Mouse (Mus musculus) heart, embryonic 13.5 days (tissue): ENCODE measurements at regions not wholly inside any gene's neighbourhood (a gene's known extent, or its start where the extent isn't known, plus 50 kb on each side); places are given as distances from the start of the nearest gene placed in this dataset.

Source experiments
- ATAC-seq: fragments of 200-750 bp; cut with Nextera tagmentation; 2 replicates; pipeline ENCODE4 v1.8.0; 2017; ENCODE audit warnings: moderate TSS enrichment; ENCODE audit not compliant: insufficient number of reproducible peaks, low FRiP score, low TSS enrichment; ENCODE audit errors: extremely low read depth
- H3K27ac ChIP-seq: fragments of 300-500 bp; sonication (generic); replicated peaks from 2 replicates; pipeline ENCODE4 v1.5.1; 2015; ENCODE audit warnings: moderate library complexity, mild to moderate bottlenecking, inconsistent platforms
- H3K27me3 ChIP-seq: fragments of 300-500 bp; sonication (generic); replicated peaks from 2 replicates; pipeline ENCODE4 v1.6.1; 2015; ENCODE audit warnings: mild to moderate bottlenecking, inconsistent platforms
- H3K36me3 ChIP-seq: fragments of 300-500 bp; sonication (generic); 2 replicates; pipeline ENCODE4 v1.6.1; 2015; ENCODE audit warnings: mild to moderate bottlenecking, inconsistent platforms
- H3K4me1 ChIP-seq: fragments of 300-500 bp; sonication (generic); 2 replicates; pipeline ENCODE4 v1.6.1; 2015; ENCODE audit warnings: inconsistent platforms
- H3K4me2 ChIP-seq: fragments of 300-500 bp; sonication (generic); 2 replicates; pipeline ENCODE4 v1.6.1; 2015; ENCODE audit warnings: inconsistent platforms, mild to moderate bottlenecking, moderate library complexity
- H3K4me3 ChIP-seq: fragments of 300-500 bp; sonication (generic); 2 replicates; pipeline ENCODE4 v1.5.1; 2015; ENCODE audit warnings: moderate library complexity, mild to moderate bottlenecking, inconsistent platforms
- H3K9ac ChIP-seq: fragments of 300-500 bp; sonication (generic); 2 replicates; pipeline ENCODE4 v1.6.1; 2015; ENCODE audit warnings: inconsistent platforms, mild to moderate bottlenecking, moderate library complexity
- H3K9me3 ChIP-seq: fragments of 300-500 bp; sonication (generic); 2 replicates; pipeline ENCODE4 v1.6.1; 2016; ENCODE audit warnings: inconsistent platforms
- WGBS: fragments of 180-500 bp; shearing (Covaris S2); methylation state at CpG from one replicate; pipeline ENCODE4 v1.1.7; 2015; ENCODE audit warnings: mixed read lengths; 5-methylcytosine and 5-hydroxymethylcytosine counted together

DNA sequence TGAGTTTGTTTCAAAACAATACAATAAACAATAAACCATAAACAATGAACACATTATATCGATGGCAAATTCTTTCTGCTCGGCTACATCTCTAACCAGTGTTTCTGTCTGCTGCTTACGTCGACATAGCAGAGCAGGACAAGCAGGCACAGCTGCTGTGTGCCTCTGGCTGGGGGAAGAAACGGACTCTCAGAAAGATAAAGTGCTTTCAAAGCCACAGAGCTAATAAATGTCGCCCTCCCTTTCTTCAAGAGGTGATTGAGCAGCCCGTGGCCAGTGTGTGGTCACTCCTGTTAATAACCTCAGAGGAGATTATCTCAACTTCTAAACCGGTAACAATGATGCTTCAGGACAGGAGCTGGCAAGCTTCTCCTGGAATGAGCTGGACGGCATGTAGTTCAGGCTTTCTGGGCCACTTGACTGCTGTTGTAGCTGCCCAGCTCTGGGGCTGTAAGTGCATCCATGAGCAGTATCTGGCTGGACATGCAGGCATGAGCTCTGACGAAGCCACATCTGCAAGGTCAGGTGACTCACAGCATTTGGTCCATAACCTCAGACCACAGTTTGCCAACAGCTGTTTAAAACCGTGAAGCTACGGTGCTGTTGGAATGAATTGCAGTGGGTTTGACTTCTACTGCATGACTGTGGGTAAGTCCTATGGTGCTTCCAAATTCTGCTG lies 55.6 kb downstream of the Evx1 start:
- no peak for ATAC-seq
- H3K4me2 ChIP-seq: peak overlapping the region; percentile 46

DNA sequence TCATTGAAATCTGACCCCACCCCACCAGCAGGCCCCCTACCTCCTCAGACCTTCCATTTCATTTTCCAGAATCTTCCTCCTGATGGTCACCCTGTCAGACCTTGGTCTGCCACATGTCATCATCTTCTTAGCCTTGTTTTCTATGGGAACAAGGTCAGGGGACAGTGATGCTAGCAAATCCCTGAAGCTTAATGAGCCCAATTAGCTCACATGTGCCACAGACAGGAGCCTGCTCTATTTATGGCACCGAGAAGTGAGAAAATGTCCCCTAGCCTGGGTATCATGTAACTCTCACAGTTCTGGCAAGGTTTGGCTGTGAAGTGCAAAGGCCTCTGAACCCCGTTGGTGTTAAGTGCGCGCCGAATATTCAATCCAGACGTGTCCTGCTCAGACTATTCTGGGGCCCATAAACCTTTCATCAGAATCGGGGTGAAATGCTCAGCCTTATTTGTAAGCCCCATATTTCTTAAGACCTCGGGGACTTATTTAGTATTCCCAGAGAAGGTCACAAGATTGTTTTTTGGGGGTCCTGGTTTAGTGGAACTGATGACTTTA lies 57.6 kb downstream of the Evx1 start:
- no peak overlapping the region for H3K4me2 ChIP-seq
- H3K4me3 ChIP-seq: no peak overlapping the region
- H3K36me3 ChIP-seq: no peaks in the 10 kb centered on the region
- no peaks in the 10 kb centered on the region for H3K9me3 ChIP-seq
- WGBS: 65% methylated on average over 8 of the region's 8 CpGs
- peaks cover 11% of the 10 kb centered on the region; the same call in 1 of the 2 replicates for H3K4me1 ChIP-seq
- no peak overlapping the region for H3K9ac ChIP-seq
- H3K27me3 ChIP-seq: no peaks in the 10 kb centered on the region
- H3K27ac ChIP-seq: no peak overlapping the region
- ATAC-seq: no peak

More for the DNA sequence above, 55.6 kb downstream of the Evx1 start:
- peaks cover 11% of the 10 kb centered on the region; the same call in 1 of the 2 replicates for H3K4me1 ChIP-seq
- H3K27me3 ChIP-seq: no peaks in the 10 kb centered on the region
- no peak overlapping the region for H3K9ac ChIP-seq
- WGBS: 27% methylated on average over 12 of the region's 12 CpGs
- no peaks in the 10 kb centered on the region for H3K9me3 ChIP-seq
- no peak overlapping the region for H3K4me3 ChIP-seq
- H3K27ac ChIP-seq: no peak overlapping the region
- no peaks in the 10 kb centered on the region for H3K36me3 ChIP-seq

- H3K9ac ChIP-seq: no peak overlapping the region
- no peaks in the 10 kb centered on the region for H3K36me3 ChIP-seq
- H3K27me3 ChIP-seq: no peaks in the 10 kb centered on the region
- H3K27ac ChIP-seq: 0 out of 2 replicates have a peak overlapping the region, but pooled peaks have one; percentile 5
- H3K4me2 ChIP-seq: no peak overlapping the region
- H3K4me3 ChIP-seq: no peak overlapping the region
- peaks cover 7% of the 10 kb centered on the region; the same call in 1 of the 2 replicates for H3K9me3 ChIP-seq
- 0 out of 2 replicates have a peak, but pooled peaks cover 3% of the 10 kb centered on the region for H3K4me1 ChIP-seq
- no peak for ATAC-seq
- 67% methylated on average over 3 of the region's 3 CpGs for WGBS
Observed at GRCm38 (mm10) chr6:52379146-52379545, 65.8 kb downstream of the Evx1 start.

DNA sequence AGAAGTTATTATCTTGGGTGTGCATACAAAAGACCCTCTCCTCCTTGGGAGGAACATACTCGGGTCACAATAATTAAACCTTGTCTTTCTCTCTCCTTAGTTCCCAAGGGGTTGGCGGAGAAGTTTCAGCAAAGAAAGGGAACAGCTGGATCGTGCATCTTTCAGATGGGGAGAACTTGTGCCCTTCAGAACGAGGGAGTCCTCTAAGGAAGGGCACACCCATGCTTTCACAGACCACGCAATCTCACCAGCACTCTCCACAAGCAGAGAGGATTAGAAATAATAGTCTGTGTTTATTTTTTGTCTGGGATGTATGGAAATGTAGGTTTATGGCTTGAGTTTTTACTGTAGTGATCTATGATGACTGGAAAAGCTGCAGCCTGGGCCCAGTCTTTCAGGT lies 66.3 kb downstream of the Evx1 start:
- 54% methylated on average over 5 of the region's 5 CpGs for WGBS
- Histone ChIP-seq H3K9me3 (peaks cover 7% of the 10 kb centered on the region; the same call in 1 of the 2 replicates), H3K9ac (no peak overlapping the region), H3K4me1 (0 out of 2 replicates have a peak, but pooled peaks cover 3% of the 10 kb centered on the region), H3K27me3 (no peaks in the 10 kb centered on the region), H3K27ac (no peak overlapping the region), H3K4me2 (no peak overlapping the region), H3K4me3 (no peak overlapping the region), H3K36me3 (no peaks in the 10 kb centered on the region)
- ATAC-seq: no peak

- Histone ChIP-seq H3K4me1 (no peaks in the 10 kb centered on the region), H3K27ac (no peak overlapping the region), H3K9me3 (peaks cover 7% of the 10 kb centered on the region; the same call in 1 of the 2 replicates), H3K4me3 (no peak overlapping the region), H3K9ac (no peak overlapping the region), H3K27me3 (no peaks in the 10 kb centered on the region), H3K4me2 (no peak overlapping the region), H3K36me3 (no peaks in the 10 kb centered on the region)
- 84% methylated on average over 2 of the region's 2 CpGs for WGBS
- no peak for ATAC-seq
Observed at GRCm38 (mm10) chr6:52385044-52385443, 71.7 kb downstream of the Evx1 start.

- H3K9ac ChIP-seq: no peak overlapping the region
- no peak overlapping the region for H3K4me2 ChIP-seq
- no peaks in the 10 kb centered on the region for H3K9me3 ChIP-seq
- no peaks in the 10 kb centered on the region for H3K36me3 ChIP-seq
- H3K27ac ChIP-seq: no peak overlapping the region
- no peak overlapping the region for H3K4me3 ChIP-seq
- ATAC-seq: no peak
- no peaks in the 10 kb centered on the region for H3K27me3 ChIP-seq
- H3K4me1 ChIP-seq: no peaks in the 10 kb centered on the region
- 67% methylated on average over 5 of the region's 5 CpGs for whole genome bisulfite sequencing
Observed at GRCm38 (mm10) chr6:52401404-52401803, 88.1 kb downstream of the Evx1 start.

- Histone ChIP-seq H3K36me3 (no peaks in the 10 kb centered on the region), H3K4me2 (no peak overlapping the region), H3K27me3 (no peaks in the 10 kb centered on the region), H3K9ac (no peak overlapping the region), H3K4me3 (no peak overlapping the region), H3K4me1 (no peaks in the 10 kb centered on the region), H3K9me3 (no peaks in the 10 kb centered on the region), H3K27ac (no peak overlapping the region)
- no peak for ATAC-seq
- WGBS: 79% methylated on average over 4 of the region's 4 CpGs
Observed at GRCm38 (mm10) chr6:52409991-52410390, 96.7 kb downstream of the Evx1 start.

- no peak overlapping the region; the same call in 1 of the 2 replicates for H3K27ac ChIP-seq
- H3K9ac ChIP-seq: no peak overlapping the region
- no peak for ATAC-seq
- H3K27me3 ChIP-seq: no peaks in the 10 kb centered on the region
- H3K4me3 ChIP-seq: no peak overlapping the region
- H3K4me2 ChIP-seq: no peak overlapping the region
- no peaks in the 10 kb centered on the region for H3K4me1 ChIP-seq
- H3K9me3 ChIP-seq: no peaks in the 10 kb centered on the region
- 61% methylated on average over 5 of the region's 5 CpGs for WGBS
- no peaks in the 10 kb centered on the region for H3K36me3 ChIP-seq
Observed at GRCm38 (mm10) chr6:52410711-52411110, 97.4 kb downstream of the Evx1 start.

- no peak overlapping the region for H3K4me3 ChIP-seq
- H3K9me3 ChIP-seq: no peaks in the 10 kb centered on the region
- H3K4me2 ChIP-seq: no peak overlapping the region
- 75% methylated on average over 2 of the region's 2 CpGs for WGBS
- peaks cover 3% of the 10 kb centered on the region for H3K4me1 ChIP-seq
- H3K36me3 ChIP-seq: no peaks in the 10 kb centered on the region
- no peak for ATAC-seq
- H3K9ac ChIP-seq: no peak overlapping the region
- H3K27me3 ChIP-seq: no peaks in the 10 kb centered on the region
- H3K27ac ChIP-seq: no peak overlapping the region; the same call in 1 of the 2 replicates
Observed at GRCm38 (mm10) chr6:52411302-52411701, 98.0 kb downstream of the Evx1 start.

DNA sequence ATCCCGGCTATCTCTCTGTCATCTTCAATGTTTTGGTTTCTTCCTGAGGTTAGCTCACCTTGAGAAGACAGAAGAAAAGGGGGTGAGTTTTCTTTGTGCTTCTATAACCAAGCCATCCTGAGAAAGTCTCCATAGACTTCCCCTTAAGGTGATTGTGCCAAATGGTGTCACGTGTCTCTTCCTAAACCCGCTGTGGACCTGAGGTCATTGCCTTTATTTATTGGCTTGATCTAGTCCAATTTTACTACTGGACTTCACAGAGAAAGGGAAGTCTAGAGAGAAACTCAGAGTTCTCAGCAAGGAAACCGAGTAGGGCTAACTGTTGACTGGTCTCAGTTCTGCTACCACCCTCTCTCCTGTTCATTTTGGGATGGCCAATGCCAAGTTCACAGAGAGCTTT lies 100.3 kb downstream of the Evx1 start:
- 94% methylated on average over 4 of the region's 4 CpGs for WGBS
- H3K4me1 ChIP-seq: peaks cover 21% of the 10 kb centered on the region
- no peaks in the 10 kb centered on the region for H3K9me3 ChIP-seq
- H3K9ac ChIP-seq: no peak overlapping the region
- H3K27ac ChIP-seq: no peak overlapping the region
- H3K27me3 ChIP-seq: no peaks in the 10 kb centered on the region
- H3K4me2 ChIP-seq: no peak overlapping the region
- no peak overlapping the region for H3K4me3 ChIP-seq
- no peak for ATAC-seq
- no peaks in the 10 kb centered on the region for H3K36me3 ChIP-seq

- ATAC-seq: no peak
- H3K27ac ChIP-seq: no peak overlapping the region
- H3K4me1 ChIP-seq: peaks cover 25% of the 10 kb centered on the region
- H3K9ac ChIP-seq: no peak overlapping the region
- no peaks in the 10 kb centered on the region for H3K27me3 ChIP-seq
- no peak overlapping the region for H3K4me2 ChIP-seq
- 87% methylated on average over 14 of the region's 14 CpGs for WGBS
- no peak overlapping the region for H3K4me3 ChIP-seq
- H3K9me3 ChIP-seq: no peaks in the 10 kb centered on the region
- H3K36me3 ChIP-seq: no peaks in the 10 kb centered on the region
Observed at GRCm38 (mm10) chr6:52415341-52415946, 102.1 kb downstream of the Evx1 start.
